Mouse (Mus musculus) CH12.LX (cell line): ENCODE results near the gene Tcl1b2. TPM values are rescaled to one million over a fixed set of nuclear protein-coding genes. Genes with fewer than 3 reads are reported as not detected.
A peak's percentile ranks its signal among the peaks of the same experiment; 100 is the strongest.

Experiments
- DNase-seq: peaks from one replicate; pipeline ENCODE4 v3.0.0-alpha.2; 2013; ENCODE audit errors: extremely low read depth
- H3K27ac ChIP-seq: 2 replicates; pipeline ENCODE4 v1.5.1; 2012; ENCODE audit warnings: low read depth, mild to moderate bottlenecking, control low read depth, moderate library complexity; ENCODE audit not compliant: insufficient read depth
- H3K27me3 ChIP-seq: replicated peaks from 2 replicates; pipeline ENCODE3; 2012; ENCODE audit warnings: inconsistent platforms
- H3K36me3 ChIP-seq, 2 experiments: replicated peaks in 1 of 2; 2 replicates each; pipeline versions ENCODE3 to v1.6.1; 2012; ENCODE audit warnings: inconsistent platforms in 1 of 2, low read length in 1 of 2, mild to moderate bottlenecking in 1 of 2, mixed read lengths in 1 of 2, moderate library complexity in 1 of 2; ENCODE audit not compliant: control insufficient read depth in 1 of 2, insufficient read depth in 1 of 2
- H3K4me1 ChIP-seq, 2 experiments: 2 replicates each; pipeline ENCODE4 v1.6.1; 2012; ENCODE audit warnings: inconsistent platforms in 1 of 2, moderate library complexity in 1 of 2; ENCODE audit not compliant: insufficient read depth in 2 of 2, control insufficient read depth in 1 of 2
- H3K4me2 ChIP-seq: 2 replicates; pipeline ENCODE4 v1.6.1; 2012; ENCODE audit warnings: low read depth, mild to moderate bottlenecking, control low read depth; ENCODE audit not compliant: poor library complexity, insufficient read depth, severe bottlenecking
- H3K4me3 ChIP-seq, 3 experiments: fragments of 150-350 bp in 1 of 3; sonication (generic) in 1 of 3; replicated peaks in 1 of 3; 2 replicates each; pipeline versions ENCODE3 to v1.5.1; 2011 to 2012; ENCODE audit warnings: low read depth in 2 of 3, low read length in 2 of 3, mild to moderate bottlenecking in 2 of 3, moderate library complexity in 2 of 3, control low read depth in 1 of 3, improper control_type of control experiment in 1 of 3, inconsistent platforms in 1 of 3, mixed read lengths in 1 of 3; ENCODE audit not compliant: poor library complexity in 1 of 3
- H3K79me2 ChIP-seq: replicated peaks from 2 replicates; pipeline ENCODE4 v1.6.1; 2012; ENCODE audit warnings: mild to moderate bottlenecking, moderate library complexity; ENCODE audit not compliant: control insufficient read depth, poor library complexity, insufficient read depth, severe bottlenecking; ENCODE audit errors: extremely low read depth
- H3K9ac ChIP-seq: 2 replicates; pipeline ENCODE4 v1.6.1; 2012; ENCODE audit warnings: low read depth, mild to moderate bottlenecking, control low read depth, moderate library complexity; ENCODE audit not compliant: insufficient read depth
- H3K9me3 ChIP-seq: replicated peaks from 2 replicates; pipeline ENCODE3; 2012; ENCODE audit warnings: low read length, inconsistent platforms, mixed read lengths
- BHLHE40 ChIP-seq: IDR thresholded peaks from 2 replicates; pipeline ENCODE4 v1.6.1; 2011; ENCODE audit warnings: mild to moderate bottlenecking, low read depth, low read length, improper control_type of control experiment
- CHD1 ChIP-seq: IDR thresholded peaks from 2 replicates; pipeline ENCODE4 v1.6.1; 2012; ENCODE audit warnings: low read depth, low read length, improper control_type of control experiment, inconsistent platforms
- CHD2 ChIP-seq: IDR thresholded peaks from 2 replicates; pipeline ENCODE4 v1.6.1; 2011; ENCODE audit warnings: low read length, improper control_type of control experiment
- CTCF ChIP-seq, 2 experiments: IDR thresholded peaks in 1 of 2; conservative IDR thresholded peaks in 1 of 2; 2 replicates each; pipeline ENCODE4 v1.5.1; 2011 to 2012; ENCODE audit warnings: low read depth in 2 of 2, low read length in 2 of 2, improper control_type of control experiment in 1 of 2, inconsistent platforms in 1 of 2, mild to moderate bottlenecking in 1 of 2, moderate library complexity in 1 of 2
- E2F4 ChIP-seq: IDR thresholded peaks from 2 replicates; pipeline ENCODE4 v1.6.1; 2011; ENCODE audit warnings: low read depth, low read length, improper control_type of control experiment; ENCODE audit not compliant: insufficient replicate concordance
- ETS1 ChIP-seq: conservative IDR thresholded peaks from 2 replicates; pipeline ENCODE4 v1.6.1; 2012; ENCODE audit warnings: low read depth, mild to moderate bottlenecking, inconsistent platforms, low read length, improper control_type of control experiment, moderate library complexity
- GABPA ChIP-seq: IDR thresholded peaks from 2 replicates; pipeline ENCODE4 v1.6.1; 2012; ENCODE audit warnings: low read depth, low read length, improper control_type of control experiment, inconsistent platforms; ENCODE audit not compliant: insufficient replicate concordance
- JUND ChIP-seq: conservative IDR thresholded peaks from 2 replicates; pipeline ENCODE4 v1.6.1; 2011; ENCODE audit warnings: low read depth, low read length, improper control_type of control experiment
- MAFK ChIP-seq: IDR thresholded peaks from 2 replicates; pipeline ENCODE4 v1.6.1; 2011; ENCODE audit warnings: low read length, improper control_type of control experiment; ENCODE audit not compliant: insufficient replicate concordance
- MAX ChIP-seq: IDR thresholded peaks from 2 replicates; pipeline ENCODE4 v1.6.1; 2011; ENCODE audit warnings: low read length, improper control_type of control experiment
- MYC ChIP-seq: IDR thresholded peaks from 2 replicates; pipeline ENCODE4 v1.6.1; 2011; ENCODE audit warnings: low read depth, mild to moderate bottlenecking, improper control_type of control experiment, low read length
- NELFE ChIP-seq: IDR thresholded peaks from 2 replicates; pipeline ENCODE4 v1.6.1; 2011; ENCODE audit warnings: low read depth, low read length, improper control_type of control experiment
- NRF1 ChIP-seq: IDR thresholded peaks from 2 replicates; pipeline ENCODE4 v1.6.1; 2014; ENCODE audit warnings: low read depth, mild to moderate bottlenecking, inconsistent platforms, low read length, improper control_type of control experiment, moderate library complexity
- POLR2A ChIP-seq: IDR thresholded peaks from 2 replicates; pipeline ENCODE4 v1.6.1; 2011; ENCODE audit warnings: low read depth, mild to moderate bottlenecking, improper control_type of control experiment, low read length
- RAD21 ChIP-seq: IDR thresholded peaks from 2 replicates; pipeline ENCODE4 v1.6.1; 2011; ENCODE audit warnings: low read depth, mild to moderate bottlenecking, low read length, improper control_type of control experiment, moderate library complexity
- SMC3 ChIP-seq: IDR thresholded peaks from 2 replicates; pipeline ENCODE4 v1.6.1; 2011; ENCODE audit warnings: low read depth, low read length, improper control_type of control experiment
- TBP ChIP-seq: conservative IDR thresholded peaks from 2 replicates; pipeline ENCODE4 v1.6.1; 2011; ENCODE audit warnings: low read depth, low read length, improper control_type of control experiment
- TCF12 ChIP-seq: IDR thresholded peaks from 2 replicates; pipeline ENCODE4 v1.6.1; 2014; ENCODE audit warnings: low read depth, mild to moderate bottlenecking, inconsistent platforms, low read length, improper control_type of control experiment
- UBTF ChIP-seq: IDR thresholded peaks from 2 replicates; pipeline ENCODE4 v1.6.1; 2012; ENCODE audit warnings: low read depth, mild to moderate bottlenecking, inconsistent platforms, low read length, improper control_type of control experiment, moderate library complexity
- USF1 ChIP-seq: IDR thresholded peaks from 2 replicates; pipeline ENCODE4 v1.6.1; 2014; ENCODE audit warnings: low read depth, mild to moderate bottlenecking, inconsistent platforms, low read length, improper control_type of control experiment
- ZC3H11A ChIP-seq: IDR thresholded peaks from 2 replicates; pipeline ENCODE4 v1.6.1; 2012; ENCODE audit warnings: low read depth, mild to moderate bottlenecking, inconsistent platforms, low read length, improper control_type of control experiment
- ZMIZ1 ChIP-seq: IDR thresholded peaks from 2 replicates; pipeline ENCODE4 v1.6.1; 2012; ENCODE audit warnings: low read depth, mild to moderate bottlenecking, inconsistent platforms, low read length, improper control_type of control experiment
- ZNF384 ChIP-seq: IDR thresholded peaks from 2 replicates; pipeline ENCODE4 v1.6.1; 2012; ENCODE audit warnings: low read depth, low read length, improper control_type of control experiment, inconsistent platforms
- dilution Hi-C: fragments of 300-500 bp; cut with MboI; formaldehyde crosslinking; loops from 2 replicates; pipeline ENCODE4 v1.14.3; 2020; ENCODE audit warnings: low sequenced_read_pairs; ENCODE audit not compliant: extremely low pct_unique_long_range_greater_than_20kb, extremely low pct_ligation_motif_present
- in situ Hi-C: fragments of 300-500 bp; cut with MboI; formaldehyde crosslinking; loops from 3 replicates; pipeline ENCODE4 v1.14.3; 2019; ENCODE audit warnings: low sequenced_read_pairs, low pct_ligation_motif_present, low pct_unique_long_range_greater_than_20kb, mixed read lengths
- polyA plus RNA-seq: library from polyadenylated mRNA; unstranded; fragments of >175 nt; gene quantifications from 2 replicates; pipeline ENCODE4 v1.2.1, GENCODE M21; 2012; ENCODE audit warnings: low read depth; ENCODE audit not compliant: insufficient read length
- total RNA-seq, 2 experiments: library from RNA; depleted of rRNA; stranded (reverse); fragments of 300-350 nt in 1 of 2; fragments of >200 nt in 1 of 2; gene quantifications; 2 replicates each; pipeline ENCODE4 v1.2.3; 2012 to 2014

Gene Tcl1b2
- total and polyA plus RNA-seq, 3 experiments: not detected

DNA sequence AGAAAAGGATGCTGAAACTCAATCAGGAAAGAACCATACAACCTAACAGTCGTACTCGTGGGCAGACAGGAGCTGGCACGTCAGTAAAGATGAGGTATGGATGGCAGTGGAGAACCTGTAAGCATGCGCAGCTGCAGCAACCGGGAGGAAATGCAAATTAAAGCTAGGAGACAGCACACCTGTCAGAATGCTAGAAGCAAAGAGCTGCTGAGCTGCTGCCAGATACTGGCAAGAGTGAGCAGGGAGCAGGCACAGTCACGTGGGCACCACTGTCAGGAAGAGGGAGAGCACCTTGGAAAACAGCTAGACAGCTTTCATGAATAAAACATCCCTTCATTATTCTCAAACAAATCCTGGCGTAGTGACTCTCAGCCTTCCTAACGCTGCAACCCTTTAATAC lies 42.9 kb upstream of the Tcl1b2 start:
- Histone ChIP-seq H3K9ac (no peak overlapping the region), H3K27me3 (peaks cover 88% of the 10 kb centered on the region), H3K4me3 (no peak overlapping the region), H3K4me1 (no peaks in the 10 kb centered on the region), H3K79me2 (no peaks in the 10 kb centered on the region), H3K4me2 (no peak overlapping the region), H3K9me3 (no peaks in the 10 kb centered on the region), H3K27ac (no peak overlapping the region), H3K36me3 (no peaks in the 10 kb centered on the region)
- TF ChIP-seq NRF1 (peak; percentile 55), MAFK (no peak)
- dilution Hi-C loops (no loop called here), in situ Hi-C loops (no loop called here)
- DNase-seq: no peak

DNA sequence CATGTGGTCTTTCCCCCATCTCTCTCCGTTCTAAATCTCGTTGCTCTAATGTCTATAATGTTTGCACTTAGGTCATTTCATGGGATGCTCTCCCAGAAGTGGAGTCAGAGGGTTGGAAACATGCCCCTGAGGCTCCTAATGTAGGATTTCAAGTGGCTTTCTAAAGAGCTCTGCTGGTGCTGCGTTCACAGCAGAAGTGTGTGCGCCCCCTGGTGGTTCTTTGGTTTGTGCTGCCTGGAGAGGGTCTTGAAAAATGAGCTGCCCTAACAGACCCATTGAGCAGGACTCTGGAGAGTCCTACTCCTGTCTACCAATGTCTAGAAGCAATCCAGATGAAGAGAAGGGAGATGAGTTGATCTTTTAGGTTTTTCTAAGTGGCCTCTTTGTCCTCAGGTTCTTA lies 41.8 kb upstream of the Tcl1b2 start:
- H3K9me3 ChIP-seq: no peaks in the 10 kb centered on the region
- DNase-seq: peak; percentile 69
- H3K4me2 ChIP-seq: no peak overlapping the region
- no peak overlapping the region for H3K9ac ChIP-seq
- H3K79me2 ChIP-seq: no peaks in the 10 kb centered on the region
- TF ChIP-seq ZC3H11A: 0 out of 2 replicates have a peak, but pooled peaks have one; percentile 8
- no peak for TF ChIP-seq CHD1
- TF ChIP-seq SMC3: peak; percentile 91
- TF ChIP-seq CTCF (conservative IDR thresholded peaks at IDR 0.05 in 1 of 2, IDR thresholded peaks at IDR 0.05 in 1 of 2; ENCODE audit: low read depth in 2 of 2, low read length in 2 of 2): peak; percentile 56 to 90
- TF ChIP-seq NELFE: peak; percentile 42; the same call in 1 of the 2 replicates
- TF ChIP-seq ZMIZ1: no peak
- peak; percentile 63 for TF ChIP-seq RAD21
- dilution Hi-C loops (no loop called here), in situ Hi-C loops (no loop called here)
- no peak overlapping the region for H3K4me3 ChIP-seq
- H3K36me3 ChIP-seq: no peaks in the 10 kb centered on the region
- no peak overlapping the region for H3K27ac ChIP-seq
- H3K27me3 ChIP-seq: peaks cover 87% of the 10 kb centered on the region
- no peaks in the 10 kb centered on the region for H3K4me1 ChIP-seq

DNA sequence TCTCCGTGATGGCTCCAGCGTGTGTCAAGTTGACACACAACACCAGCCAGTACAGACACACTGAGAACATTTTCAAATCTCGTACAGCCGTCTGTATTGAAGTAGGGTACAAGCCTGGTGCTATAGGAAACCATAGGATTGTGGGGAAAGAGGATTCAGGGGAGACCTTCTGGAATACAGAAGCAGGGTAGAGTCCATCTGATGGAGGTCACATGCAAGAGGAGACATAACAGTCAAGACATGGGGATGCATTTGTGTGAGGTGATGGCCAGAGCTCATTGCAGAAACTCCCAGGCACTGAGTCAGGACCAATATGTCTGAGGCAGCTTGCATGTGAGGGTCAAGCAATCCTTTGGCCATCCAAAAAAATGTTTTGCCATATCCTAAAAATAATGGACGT lies 40.5 kb upstream of the Tcl1b2 start:
- H3K79me2 ChIP-seq: no peaks in the 10 kb centered on the region
- no peaks in the 10 kb centered on the region for H3K4me1 ChIP-seq
- DNase-seq: no peak
- no peak overlapping the region for H3K4me3 ChIP-seq
- in situ Hi-C loops: no loop called here
- no peak overlapping the region for H3K27ac ChIP-seq
- peaks cover 88% of the 10 kb centered on the region for H3K27me3 ChIP-seq
- dilution Hi-C loops: no loop called here
- no peak for TF ChIP-seq POLR2A
- TF ChIP-seq CHD2: no peak
- TF ChIP-seq JUND: no peak
- TF ChIP-seq USF1: no peak
- TF ChIP-seq MYC: no peak
- TF ChIP-seq TBP: no peak
- TF ChIP-seq E2F4: no peak
- TF ChIP-seq ETS1: no peak
- TF ChIP-seq ZNF384: no peak
- TF ChIP-seq GABPA: no peak
- no peak for TF ChIP-seq MAX
- no peak for TF ChIP-seq TCF12
- TF ChIP-seq UBTF: no peak
- TF ChIP-seq BHLHE40: no peak
- no peak overlapping the region for H3K9ac ChIP-seq
- no peak overlapping the region for H3K4me2 ChIP-seq
- no peaks in the 10 kb centered on the region for H3K36me3 ChIP-seq
- H3K9me3 ChIP-seq: no peaks in the 10 kb centered on the region
